Mouse (Mus musculus) hindbrain, embryonic 14.5 days (tissue): ENCODE measurements around the gene Pard3b. TPM values are rescaled to one million over a fixed set of nuclear protein-coding genes. Genes with fewer than 3 reads are reported as not detected.
A peak's percentile ranks its signal among the peaks of the same experiment; 100 is the strongest.

Experiments used
- ATAC-seq: fragments of 200-750 bp; cut with Nextera tagmentation; 2 replicates; pipeline ENCODE4 v1.8.0; 2017; ENCODE audit warnings: moderate number of reproducible peaks, mild to moderate bottlenecking, moderate TSS enrichment, moderate library complexity; ENCODE audit not compliant: low FRiP score
- DNase-seq: peaks from one replicate; pipeline ENCODE4 v3.0.0-alpha.2; 2015; ENCODE audit warnings: low spot score
- H3K27ac ChIP-seq: fragments of 300-500 bp; sonication (generic); 2 replicates; pipeline ENCODE4 v1.5.1; 2014; ENCODE audit warnings: mild to moderate bottlenecking, moderate library complexity
- H3K27me3 ChIP-seq: fragments of 300-500 bp; sonication (generic); 2 replicates; pipeline ENCODE4 v1.6.1; 2014; ENCODE audit warnings: mild to moderate bottlenecking, low read length, mixed read lengths; ENCODE audit not compliant: control insufficient read depth, insufficient read depth
- H3K36me3 ChIP-seq: fragments of 300-500 bp; sonication (generic); replicated peaks from 2 replicates; pipeline ENCODE4 v1.6.1; 2014; ENCODE audit not compliant: control insufficient read depth, insufficient read depth
- H3K4me1 ChIP-seq: fragments of 300-500 bp; sonication (generic); replicated peaks from 2 replicates; pipeline ENCODE4 v1.6.1; 2014; ENCODE audit warnings: antibody characterized with exemption, low read length, mixed read lengths; ENCODE audit not compliant: control insufficient read depth, insufficient read depth
- H3K4me2 ChIP-seq: fragments of 300-500 bp; sonication (generic); replicated peaks from 2 replicates; pipeline ENCODE4 v1.6.1; 2014; ENCODE audit warnings: mild to moderate bottlenecking, moderate library complexity
- H3K4me3 ChIP-seq: fragments of 300-500 bp; sonication (generic); replicated peaks from 2 replicates; pipeline ENCODE4 v1.5.1; 2014; ENCODE audit warnings: mild to moderate bottlenecking, low read length
- H3K9ac ChIP-seq: fragments of 300-500 bp; sonication (generic); 2 replicates; pipeline ENCODE4 v1.6.1; 2014
- H3K9me3 ChIP-seq: fragments of 300-500 bp; sonication (generic); 2 replicates; pipeline ENCODE4 v1.6.1; 2016; ENCODE audit warnings: low read length; ENCODE audit not compliant: control insufficient read depth
- WGBS: fragments of 180-500 bp; shearing (Covaris S2); extraction: QIAGEN DNeasy Blood & Tissue Kit; methylation state at CpG from one replicate; pipeline ENCODE4 v1.1.7; 2014; 5-methylcytosine and 5-hydroxymethylcytosine counted together
- polyA plus RNA-seq: library from polyadenylated mRNA; unstranded; fragments of >200 nt; fragmentation: Nextera tagmentation; extraction: Ambion mirVana; gene quantifications from 2 replicates; pipeline ENCODE4 v1.2.1, GENCODE M21; 2014

Gene Pard3b
- polyA plus RNA-seq, 1 experiment from 2014 or later: 12.3 TPM

GRCm38 (mm10) chr1:62071139-62071538 is 432.5 kb downstream of the Pard3b start:
- WGBS: 81% methylated on average over 7 of the region's 7 CpGs
- no peak for DNase-seq
- H3K9me3 ChIP-seq: 0 out of 2 replicates have a peak, but pooled peaks cover 9% of the 10 kb centered on the region
- H3K36me3 ChIP-seq: no peaks in the 10 kb centered on the region
- H3K27ac ChIP-seq: no peak overlapping the region
- no peak overlapping the region for H3K4me2 ChIP-seq
- H3K27me3 ChIP-seq: no peaks in the 10 kb centered on the region
- ATAC-seq: no peak
- H3K4me3 ChIP-seq: no peak overlapping the region
- H3K4me1 ChIP-seq: no peaks in the 10 kb centered on the region
- H3K9ac ChIP-seq: no peak overlapping the region

GRCm38 (mm10) chr1:62076171-62076570 is 437.5 kb downstream of the Pard3b start:
- Histone ChIP-seq H3K9me3 (no peaks in the 10 kb centered on the region), H3K4me1 (no peaks in the 10 kb centered on the region), H3K27ac (no peak overlapping the region), H3K4me2 (no peak overlapping the region), H3K27me3 (no peaks in the 10 kb centered on the region), H3K36me3 (no peaks in the 10 kb centered on the region), H3K4me3 (no peak overlapping the region), H3K9ac (no peak overlapping the region)
- DNase-seq (no peak), ATAC-seq (no peak)
- 43% methylated on average over 3 of the region's 3 CpGs for WGBS

- H3K27ac ChIP-seq: no peak overlapping the region
- no peak overlapping the region for H3K9ac ChIP-seq
- H3K36me3 ChIP-seq: no peaks in the 10 kb centered on the region
- no peak overlapping the region for H3K4me2 ChIP-seq
- no peak for DNase-seq
- H3K9me3 ChIP-seq: no peaks in the 10 kb centered on the region
- 93% methylated on average over 4 of the region's 4 CpGs for WGBS
- no peaks in the 10 kb centered on the region for H3K4me1 ChIP-seq
- H3K27me3 ChIP-seq: no peaks in the 10 kb centered on the region
- no peak overlapping the region for H3K4me3 ChIP-seq
- ATAC-seq: no peak
Observed at GRCm38 (mm10) chr1:62081129-62081528, 442.5 kb downstream of the Pard3b start.

GRCm38 (mm10) chr1:62085995-62086394 is 447.4 kb downstream of the Pard3b start:
- Histone ChIP-seq H3K9ac (no peak overlapping the region), H3K9me3 (no peaks in the 10 kb centered on the region), H3K4me1 (no peaks in the 10 kb centered on the region), H3K27ac (no peak overlapping the region), H3K4me3 (no peak overlapping the region), H3K36me3 (no peaks in the 10 kb centered on the region), H3K4me2 (no peak overlapping the region), H3K27me3 (no peaks in the 10 kb centered on the region)
- DNase-seq (no peak), ATAC-seq (no peak)
- 53% methylated on average over 6 of the region's 6 CpGs for WGBS

- H3K9me3 ChIP-seq: no peaks in the 10 kb centered on the region
- ATAC-seq (no peak), DNase-seq (no peak)
- no peak overlapping the region for H3K4me3 ChIP-seq
- no peak overlapping the region for H3K27ac ChIP-seq
- no peaks in the 10 kb centered on the region for H3K27me3 ChIP-seq
- 44% methylated on average over 10 of the region's 10 CpGs for whole genome bisulfite sequencing
- H3K4me1 ChIP-seq: no peaks in the 10 kb centered on the region
- H3K36me3 ChIP-seq: no peaks in the 10 kb centered on the region
- H3K9ac ChIP-seq: no peak overlapping the region
- peak overlapping the region; percentile 21 for H3K4me2 ChIP-seq
Observed at GRCm38 (mm10) chr1:62087464-62087863, 448.8 kb downstream of the Pard3b start.

- no peaks in the 10 kb centered on the region for H3K9me3 ChIP-seq
- no peak for ATAC-seq
- 90% methylated on average over 7 of the region's 7 CpGs for WGBS
- no peak overlapping the region for H3K9ac ChIP-seq
- H3K36me3 ChIP-seq: no peaks in the 10 kb centered on the region
- no peak overlapping the region for H3K27ac ChIP-seq
- DNase-seq: no peak
- H3K4me2 ChIP-seq: no peak overlapping the region
- H3K27me3 ChIP-seq: no peaks in the 10 kb centered on the region
- no peak overlapping the region for H3K4me3 ChIP-seq
- H3K4me1 ChIP-seq: no peaks in the 10 kb centered on the region
Observed at GRCm38 (mm10) chr1:62094885-62095284, 456.3 kb downstream of the Pard3b start.

- Histone ChIP-seq H3K4me2 (no peak overlapping the region), H3K9ac (no peak overlapping the region), H3K27me3 (no peaks in the 10 kb centered on the region), H3K4me3 (no peak overlapping the region), H3K36me3 (no peaks in the 10 kb centered on the region), H3K9me3 (no peaks in the 10 kb centered on the region), H3K27ac (no peak overlapping the region), H3K4me1 (no peaks in the 10 kb centered on the region)
- no peak for DNase-seq
- no peak for ATAC-seq
- 100% methylated on average over 1 of the region's 1 CpGs for WGBS
Observed at GRCm38 (mm10) chr1:62122426-62122825, 483.8 kb downstream of the Pard3b start.

- WGBS: 87% methylated on average over 2 of the region's 2 CpGs
- no peaks in the 10 kb centered on the region for H3K4me1 ChIP-seq
- ATAC-seq (no peak), DNase-seq (no peak)
- H3K9me3 ChIP-seq: no peaks in the 10 kb centered on the region
- H3K4me2 ChIP-seq: no peak overlapping the region
- no peak overlapping the region for H3K27ac ChIP-seq
- H3K36me3 ChIP-seq: no peaks in the 10 kb centered on the region
- no peaks in the 10 kb centered on the region for H3K27me3 ChIP-seq
- H3K9ac ChIP-seq: no peak overlapping the region
- no peak overlapping the region for H3K4me3 ChIP-seq
Observed at GRCm38 (mm10) chr1:62129186-62129585, 490.6 kb downstream of the Pard3b start.

GRCm38 (mm10) chr1:62148134-62148533 is 509.5 kb downstream of the Pard3b start:
- H3K36me3 ChIP-seq: no peaks in the 10 kb centered on the region
- ATAC-seq (no peak), DNase-seq (no peak)
- no peak overlapping the region for H3K4me3 ChIP-seq
- no peak overlapping the region for H3K4me2 ChIP-seq
- no peaks in the 10 kb centered on the region for H3K4me1 ChIP-seq
- H3K9ac ChIP-seq: no peak overlapping the region
- H3K9me3 ChIP-seq: no peaks in the 10 kb centered on the region
- H3K27me3 ChIP-seq: no peaks in the 10 kb centered on the region
- WGBS: 89% methylated on average over 4 of the region's 4 CpGs
- H3K27ac ChIP-seq: no peak overlapping the region

GRCm38 (mm10) chr1:62148786-62149185 is 510.2 kb downstream of the Pard3b start:
- Histone ChIP-seq H3K4me1 (no peaks in the 10 kb centered on the region), H3K9ac (no peak overlapping the region), H3K27me3 (no peaks in the 10 kb centered on the region), H3K4me2 (no peak overlapping the region), H3K4me3 (no peak overlapping the region), H3K9me3 (no peaks in the 10 kb centered on the region), H3K27ac (no peak overlapping the region), H3K36me3 (no peaks in the 10 kb centered on the region)
- ATAC-seq: no peak
- no peak for DNase-seq
- WGBS: 86% methylated on average over 6 of the region's 6 CpGs
